Mouse (Mus musculus): ENCODE data around the gene 1700021F05Rik. TPM values are rescaled to one million over a fixed set of nuclear protein-coding genes. Genes with fewer than 3 reads are reported as not detected.

1700021F05Rik gene
- total and polyA plus RNA-seq, 2 experiments from 2014 or later = 33.7 to 81.3 TPM

DNA sequence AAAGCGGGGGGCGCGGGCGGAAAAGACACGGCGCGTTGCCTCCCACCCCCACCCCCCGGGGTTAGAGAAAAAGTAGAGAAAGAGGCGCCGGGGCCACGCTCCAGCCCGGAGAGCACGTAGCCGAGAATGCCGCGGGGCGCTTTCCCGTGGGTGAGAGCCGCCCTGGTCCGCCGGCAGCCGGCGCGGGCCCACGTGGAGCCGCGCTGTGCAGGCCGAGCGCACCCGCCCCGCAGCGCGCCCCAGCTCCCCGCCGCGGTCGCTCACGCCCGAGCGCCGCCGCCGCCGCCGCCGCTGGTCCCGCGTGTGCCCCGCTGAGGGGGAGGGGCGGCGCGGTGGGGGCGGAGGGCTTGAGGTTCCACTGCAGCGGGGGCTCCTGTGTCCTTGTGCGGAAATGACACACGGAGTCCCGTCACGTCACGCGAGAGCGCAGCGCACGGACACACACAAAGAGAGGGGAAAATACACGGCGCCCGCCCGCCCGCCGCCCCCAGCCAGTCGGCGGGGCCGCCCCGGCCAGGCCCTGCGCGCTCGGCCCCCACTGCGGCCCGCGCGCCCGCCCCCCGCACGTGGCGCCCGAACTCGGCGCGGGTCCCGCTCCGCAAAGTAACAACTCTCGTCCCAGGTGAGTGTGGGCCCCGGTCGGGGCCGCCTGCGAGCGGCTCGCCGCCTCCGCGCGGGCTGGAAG is 61.9 kb downstream of the 1700021F05Rik start, which contains the start of gene Bend3:
Gene Bend3 (plus strand): TSS at position 81 of the 685 bp plus-strand sequence.
- Histone ChIP-seq H3K4me2 (ENCODE audit: low read depth) (peak within 1 kb of the TSS; percentile 98), H3K9me3 (ENCODE audit: low read length) (no peaks in the 10 kb centered on the region), H3K36me3 (ENCODE audit: insufficient read depth) (no peaks in the 10 kb centered on the region), H3K27ac (ENCODE audit: low read depth, low read length) (peak within 1 kb of the TSS; percentile 99), H3K4me3 (ENCODE audit: low read depth, low read length) (peak within 1 kb of the TSS; percentile 93), H3K9ac (peak within 1 kb of the TSS; percentile 98), H3K27me3 (ENCODE audit: insufficient read depth, low read length) (no peaks in the 10 kb centered on the region), H3K4me1 (ENCODE audit: insufficient read depth) (peaks cover 10% of the 10 kb centered on the region; the same call in 1 of the 2 replicates)
- DNase-seq = peak; percentile 80
- ATAC-seq = peak; percentile 76
- WGBS = 1% methylated on average over 69 of the region's 101 CpGs
- TF ChIP-seq CTCF (IDR thresholded peaks at IDR 0.05; ENCODE audit: low read depth) = no peak

DNA sequence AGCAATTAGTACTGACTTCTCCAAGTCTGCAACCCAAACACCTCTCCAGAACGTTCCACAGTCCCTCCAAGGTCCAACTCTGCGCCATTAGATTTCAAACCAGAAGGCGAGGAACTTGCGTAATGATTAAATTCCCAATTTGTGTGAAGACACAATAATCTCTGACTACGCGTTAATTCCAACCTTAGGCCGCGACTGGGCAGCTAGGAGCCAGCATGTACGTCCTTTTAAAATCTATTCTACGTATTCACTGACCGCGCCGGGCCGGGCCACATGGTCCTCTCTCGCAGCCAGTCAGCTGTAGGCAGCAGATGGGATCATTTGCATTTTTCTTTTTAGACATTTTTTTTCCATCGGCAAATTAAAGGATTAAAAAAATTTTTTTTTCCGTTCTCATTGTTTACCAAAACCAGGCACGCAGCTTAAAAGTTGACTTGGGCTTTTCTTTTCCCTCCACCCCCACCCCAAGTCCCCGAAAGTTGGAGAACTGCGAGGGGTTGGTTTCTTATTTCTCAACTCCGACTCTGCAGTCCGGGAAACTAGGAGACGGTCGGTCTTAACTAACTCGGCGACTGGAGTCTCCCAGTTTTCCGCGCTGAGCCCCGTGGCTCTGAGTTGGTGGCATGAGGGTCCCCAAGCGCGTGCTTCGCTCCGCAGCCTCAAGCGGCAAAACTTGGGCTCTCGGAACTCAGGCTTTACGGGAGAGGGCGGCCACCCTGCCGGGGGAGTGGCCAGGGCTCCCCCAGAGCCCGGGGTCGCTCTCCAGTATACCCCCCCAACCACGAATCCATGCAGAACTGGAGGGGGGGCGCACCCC is 62.7 kb downstream of the 1700021F05Rik start:
- Histone ChIP-seq H3K4me3 (ENCODE audit: low read depth, low read length) (peak overlapping the region; percentile 93), H3K4me2 (ENCODE audit: low read depth) (peak overlapping the region; percentile 98), H3K9ac (peak overlapping the region; percentile 98), H3K36me3 (ENCODE audit: insufficient read depth) (no peaks in the 10 kb centered on the region), H3K4me1 (ENCODE audit: insufficient read depth) (peaks cover 10% of the 10 kb centered on the region; the same call in 1 of the 2 replicates), H3K9me3 (ENCODE audit: low read length) (no peaks in the 10 kb centered on the region), H3K27me3 (ENCODE audit: insufficient read depth, low read length) (no peaks in the 10 kb centered on the region), H3K27ac (ENCODE audit: low read depth, low read length) (peak overlapping the region; percentile 99)
- TF ChIP-seq CTCF (IDR thresholded peaks at IDR 0.05; ENCODE audit: low read depth) = no peak
- ATAC-seq (peak; percentile 33), DNase-seq (peak; percentile 65)
- WGBS = 1% methylated on average over 42 of the region's 42 CpGs

DNA sequence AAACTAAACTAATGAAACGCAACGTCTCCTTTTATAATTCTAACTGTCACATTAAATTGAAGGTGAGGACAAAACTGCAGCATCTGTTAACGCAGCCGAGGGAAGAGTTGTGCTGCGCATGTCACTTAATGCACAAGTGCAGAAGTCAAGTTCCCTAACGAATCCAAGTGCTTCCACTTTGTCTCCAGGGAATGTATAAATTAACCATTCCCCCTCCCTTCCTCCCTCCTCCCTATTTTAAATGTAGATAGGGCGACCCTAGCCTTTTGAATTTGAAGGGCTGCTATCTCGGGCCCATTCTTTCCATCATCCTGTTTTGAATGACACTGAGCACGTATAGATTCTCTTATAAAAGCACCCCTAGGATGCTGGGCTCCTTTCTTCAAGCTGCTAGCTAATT is 63.3 kb downstream of the 1700021F05Rik start:
- Histone ChIP-seq H3K27ac (ENCODE audit: low read depth, low read length) (peak overlapping the region; percentile 78), H3K4me1 (ENCODE audit: insufficient read depth) (peaks cover 10% of the 10 kb centered on the region; the same call in 1 of the 2 replicates), H3K4me2 (ENCODE audit: low read depth) (peak overlapping the region; percentile 98), H3K4me3 (ENCODE audit: low read depth, low read length) (peak overlapping the region; percentile 93), H3K27me3 (ENCODE audit: insufficient read depth, low read length) (no peaks in the 10 kb centered on the region), H3K36me3 (ENCODE audit: insufficient read depth) (no peaks in the 10 kb centered on the region), H3K9ac (peak overlapping the region; percentile 98), H3K9me3 (ENCODE audit: low read length) (no peaks in the 10 kb centered on the region)
- ATAC-seq (no peak), DNase-seq (peak; percentile 56)
- no peak for TF ChIP-seq CTCF (IDR thresholded peaks at IDR 0.05; ENCODE audit: low read depth)
- WGBS = 4% methylated on average over 9 of the region's 9 CpGs

- peak; percentile 56 for TF ChIP-seq CTCF (IDR thresholded peaks at IDR 0.05; ENCODE audit: low read depth)
- no peaks in the 10 kb centered on the region for H3K27me3 ChIP-seq (ENCODE audit: insufficient read depth, low read length)
- no peak overlapping the region for H3K9ac ChIP-seq
- peak; percentile 52 for DNase-seq
- H3K4me2 ChIP-seq (ENCODE audit: low read depth) = no peak overlapping the region
- 0 out of 2 replicates have a peak, but pooled peaks cover 3% of the 10 kb centered on the region for H3K4me1 ChIP-seq (ENCODE audit: insufficient read depth)
- no peak overlapping the region for H3K4me3 ChIP-seq (ENCODE audit: low read depth, low read length)
- no peaks in the 10 kb centered on the region for H3K36me3 ChIP-seq (ENCODE audit: insufficient read depth)
- H3K27ac ChIP-seq (ENCODE audit: low read depth, low read length) = peak overlapping the region; percentile 42; the same call in 1 of the 2 replicates
- 69% methylated on average over 4 of the region's 4 CpGs for WGBS
- ATAC-seq = no peak
- no peaks in the 10 kb centered on the region for H3K9me3 ChIP-seq (ENCODE audit: low read length)
Measured at GRCm38 (mm10) chr10:43475376-43475775, 65.4 kb downstream of the 1700021F05Rik start.

Other genes starting within 250 kb of the 1700021F05Rik start
- 8.5 and 11.1 TPM in 2 replicates for gene Bend3, start 62.2 kb downstream of the 1700021F05Rik start, total RNA-seq (2014; rRNA removed)
- gene Bend3, start 62.2 kb downstream of the 1700021F05Rik start, polyA plus RNA-seq (2015; fragmentation: Nextera tagmentation; extraction: Ambion mirVana) = 2.0 and 2.2 TPM in 2 replicates
- gene Gm9803, start 16.9 kb downstream of the 1700021F05Rik start, total RNA-seq (2014; rRNA removed) = 39.4 and 42.3 TPM in 2 replicates
- gene Gm9803, start 16.9 kb downstream of the 1700021F05Rik start, polyA plus RNA-seq (2015; fragmentation: Nextera tagmentation; extraction: Ambion mirVana) = 16.4 and 23.1 TPM in 2 replicates
- 1,087 and 1,453 TPM in 2 replicates for gene Cd24a, start 37.3 kb upstream of the 1700021F05Rik start, total RNA-seq (2014; rRNA removed)
- 668 and 889 TPM in 2 replicates for gene Cd24a, start 37.3 kb upstream of the 1700021F05Rik start, polyA plus RNA-seq (2015; fragmentation: Nextera tagmentation; extraction: Ambion mirVana)

Measured in forebrain, postnatal 0 days (tissue).